Mouse (Mus musculus): ENCODE measurements around the gene Rassf7. TPM values are rescaled to one million over a fixed set of nuclear protein-coding genes. Genes with fewer than 3 reads are reported as not detected.

Gene Rassf7
- total and polyA plus RNA-seq, 2 experiments from 2014 or later, result 13.3 to 15.6 TPM

- Histone ChIP-seq H3K36me3 (ENCODE audit: insufficient read depth) (peaks cover 16% of the 10 kb centered on the region), H3K4me3 (ENCODE audit: low read depth, low read length) (no peak overlapping the region), H3K4me1 (ENCODE audit: insufficient read depth) (peaks cover 12% of the 10 kb centered on the region), H3K9me3 (ENCODE audit: low read length) (no peaks in the 10 kb centered on the region), H3K4me2 (ENCODE audit: low read depth) (no peak overlapping the region), H3K9ac (no peak overlapping the region), H3K27ac (ENCODE audit: low read depth, low read length) (no peak overlapping the region), H3K27me3 (ENCODE audit: insufficient read depth, low read length) (no peaks in the 10 kb centered on the region)
- TF ChIP-seq CTCF (IDR thresholded peaks at IDR 0.05; ENCODE audit: low read depth), result no peak
- ATAC-seq (no peak), DNase-seq (no peak)
- WGBS, result 97% methylated on average over 2 of the region's 2 CpGs
Observed at GRCm38 (mm10) chr7:141195754-141196153, 19.9 kb upstream of the Rassf7 start.

- Histone ChIP-seq H3K36me3 (ENCODE audit: insufficient read depth) (peaks cover 7% of the 10 kb centered on the region; the same call in 1 of the 2 replicates), H3K4me1 (ENCODE audit: insufficient read depth) (peaks cover 12% of the 10 kb centered on the region), H3K4me3 (ENCODE audit: low read depth, low read length) (no peak overlapping the region), H3K9ac (no peak overlapping the region), H3K9me3 (ENCODE audit: low read length) (no peaks in the 10 kb centered on the region), H3K27ac (ENCODE audit: low read depth, low read length) (no peak overlapping the region), H3K4me2 (ENCODE audit: low read depth) (no peak overlapping the region), H3K27me3 (ENCODE audit: insufficient read depth, low read length) (no peaks in the 10 kb centered on the region)
- DNase-seq (no peak), ATAC-seq (no peak)
- TF ChIP-seq CTCF (IDR thresholded peaks at IDR 0.05; ENCODE audit: low read depth), result no peak
- WGBS, result 94% methylated on average over 8 of the region's 8 CpGs
Observed at GRCm38 (mm10) chr7:141196619-141197282, 18.9 kb upstream of the Rassf7 start.

GRCm38 (mm10) chr7:141198121-141198520 lies 17.5 kb upstream of the Rassf7 start:
- DNase-seq, result no peak
- no peak for TF ChIP-seq CTCF (IDR thresholded peaks at IDR 0.05; ENCODE audit: low read depth)
- 95% methylated on average over 4 of the region's 4 CpGs for WGBS
- Histone ChIP-seq H3K4me3 (ENCODE audit: low read depth, low read length) (no peak overlapping the region), H3K27ac (ENCODE audit: low read depth, low read length) (no peak overlapping the region), H3K9ac (no peak overlapping the region), H3K4me2 (ENCODE audit: low read depth) (no peak overlapping the region), H3K36me3 (ENCODE audit: insufficient read depth) (no peaks in the 10 kb centered on the region), H3K9me3 (ENCODE audit: low read length) (no peaks in the 10 kb centered on the region), H3K27me3 (ENCODE audit: insufficient read depth, low read length) (no peaks in the 10 kb centered on the region), H3K4me1 (ENCODE audit: insufficient read depth) (peaks cover 4% of the 10 kb centered on the region; the same call in 1 of the 2 replicates)
- ATAC-seq, result no peak

GRCm38 (mm10) chr7:141204546-141204945 lies 11.1 kb upstream of the Rassf7 start:
- H3K36me3 ChIP-seq (ENCODE audit: insufficient read depth), result no peaks in the 10 kb centered on the region
- H3K27ac ChIP-seq (ENCODE audit: low read depth, low read length), result no peak overlapping the region
- ATAC-seq (no peak), DNase-seq (no peak)
- no peak overlapping the region for H3K9ac ChIP-seq
- H3K27me3 ChIP-seq (ENCODE audit: insufficient read depth, low read length), result no peaks in the 10 kb centered on the region
- 81% methylated on average over 3 of the region's 3 CpGs for WGBS
- no peak overlapping the region for H3K4me2 ChIP-seq (ENCODE audit: low read depth)
- no peak overlapping the region for H3K4me3 ChIP-seq (ENCODE audit: low read depth, low read length)
- H3K9me3 ChIP-seq (ENCODE audit: low read length), result no peaks in the 10 kb centered on the region
- H3K4me1 ChIP-seq (ENCODE audit: insufficient read depth), result no peaks in the 10 kb centered on the region
- TF ChIP-seq CTCF (IDR thresholded peaks at IDR 0.05; ENCODE audit: low read depth), result no peak

GRCm38 (mm10) chr7:141205504-141205903 lies 10.2 kb upstream of the Rassf7 start:
- H3K9me3 ChIP-seq (ENCODE audit: low read length), result no peaks in the 10 kb centered on the region
- WGBS, result 95% methylated on average over 5 of the region's 5 CpGs
- H3K4me2 ChIP-seq (ENCODE audit: low read depth), result no peak overlapping the region
- H3K4me1 ChIP-seq (ENCODE audit: insufficient read depth), result no peaks in the 10 kb centered on the region
- no peak overlapping the region for H3K4me3 ChIP-seq (ENCODE audit: low read depth, low read length)
- no peak overlapping the region for H3K27ac ChIP-seq (ENCODE audit: low read depth, low read length)
- ATAC-seq (no peak), DNase-seq (no peak)
- no peaks in the 10 kb centered on the region for H3K27me3 ChIP-seq (ENCODE audit: insufficient read depth, low read length)
- H3K36me3 ChIP-seq (ENCODE audit: insufficient read depth), result no peaks in the 10 kb centered on the region
- no peak overlapping the region for H3K9ac ChIP-seq
- TF ChIP-seq CTCF (IDR thresholded peaks at IDR 0.05; ENCODE audit: low read depth), result no peak

GRCm38 (mm10) chr7:141206182-141206937 lies 9.3 kb upstream of the Rassf7 start:
- H3K4me3 ChIP-seq (ENCODE audit: low read depth, low read length), result no peak overlapping the region
- H3K4me2 ChIP-seq (ENCODE audit: low read depth), result no peak overlapping the region
- no peak overlapping the region for H3K27ac ChIP-seq (ENCODE audit: low read depth, low read length)
- WGBS, result 94% methylated on average over 18 of the region's 18 CpGs
- H3K27me3 ChIP-seq (ENCODE audit: insufficient read depth, low read length), result no peaks in the 10 kb centered on the region
- H3K36me3 ChIP-seq (ENCODE audit: insufficient read depth), result no peaks in the 10 kb centered on the region
- no peaks in the 10 kb centered on the region for H3K9me3 ChIP-seq (ENCODE audit: low read length)
- DNase-seq (no peak), ATAC-seq (no peak)
- no peak for TF ChIP-seq CTCF (IDR thresholded peaks at IDR 0.05; ENCODE audit: low read depth)
- no peak overlapping the region for H3K9ac ChIP-seq
- H3K4me1 ChIP-seq (ENCODE audit: insufficient read depth), result no peaks in the 10 kb centered on the region

GRCm38 (mm10) chr7:141209526-141209925 lies 6.1 kb upstream of the Rassf7 start:
- Histone ChIP-seq H3K27ac (ENCODE audit: low read depth, low read length) (no peak overlapping the region), H3K36me3 (ENCODE audit: insufficient read depth) (no peaks in the 10 kb centered on the region), H3K27me3 (ENCODE audit: insufficient read depth, low read length) (no peaks in the 10 kb centered on the region), H3K4me3 (ENCODE audit: low read depth, low read length) (no peak overlapping the region), H3K9ac (no peak overlapping the region), H3K9me3 (ENCODE audit: low read length) (no peaks in the 10 kb centered on the region), H3K4me1 (ENCODE audit: insufficient read depth) (no peaks in the 10 kb centered on the region), H3K4me2 (ENCODE audit: low read depth) (no peak overlapping the region)
- DNase-seq, result no peak
- WGBS, result 68% methylated on average over 3 of the region's 3 CpGs
- ATAC-seq, result no peak
- TF ChIP-seq CTCF (IDR thresholded peaks at IDR 0.05; ENCODE audit: low read depth), result no peak

Data from forebrain, postnatal 0 days (tissue).